Mouse (Mus musculus) forebrain, embryonic 15.5 days (tissue): ENCODE measurements at regions not wholly inside any gene's neighbourhood (a gene's known extent, or its start where the extent isn't known, plus 50 kb on each side); places are given as distances from the start of the nearest gene placed in this dataset.

Experiments
- ATAC-seq: fragments of 200-750 bp; cut with Nextera tagmentation; replicated peaks from 2 replicates; pipeline ENCODE4 v1.8.0; 2017; ENCODE audit warnings: mild to moderate bottlenecking, moderate TSS enrichment, moderate library complexity
- H3K27ac ChIP-seq: fragments of 300-500 bp; sonication (generic); replicated peaks from 2 replicates; pipeline ENCODE4 v1.5.1; 2015; ENCODE audit warnings: mild to moderate bottlenecking, inconsistent platforms
- H3K27me3 ChIP-seq: fragments of 300-500 bp; sonication (generic); 2 replicates; pipeline ENCODE4 v1.6.1; 2015; ENCODE audit warnings: inconsistent platforms
- H3K36me3 ChIP-seq: fragments of 300-500 bp; sonication (generic); 2 replicates; pipeline ENCODE4 v1.6.1; 2015; ENCODE audit warnings: mild to moderate bottlenecking, inconsistent platforms
- H3K4me1 ChIP-seq: fragments of 300-500 bp; sonication (generic); 2 replicates; pipeline ENCODE4 v1.6.1; 2015; ENCODE audit warnings: inconsistent platforms
- H3K4me2 ChIP-seq: fragments of 300-500 bp; sonication (generic); replicated peaks from 2 replicates; pipeline ENCODE4 v1.6.1; 2015; ENCODE audit warnings: mild to moderate bottlenecking, inconsistent platforms
- H3K4me3 ChIP-seq: fragments of 300-500 bp; sonication (generic); 2 replicates; pipeline ENCODE4 v1.5.1; 2015; ENCODE audit warnings: mild to moderate bottlenecking, inconsistent platforms
- H3K9ac ChIP-seq: fragments of 300-500 bp; sonication (generic); replicated peaks from 2 replicates; pipeline ENCODE4 v1.6.1; 2015; ENCODE audit warnings: mild to moderate bottlenecking, inconsistent platforms
- H3K9me3 ChIP-seq: fragments of 300-500 bp; sonication (generic); 2 replicates; pipeline ENCODE4 v1.6.1; 2016; ENCODE audit warnings: inconsistent platforms
- WGBS: fragments of 180-500 bp; shearing (Covaris S2); methylation state at CpG from one replicate; pipeline ENCODE4 v1.1.7; 2015; ENCODE audit warnings: mixed read lengths; 5-methylcytosine and 5-hydroxymethylcytosine counted together

DNA sequence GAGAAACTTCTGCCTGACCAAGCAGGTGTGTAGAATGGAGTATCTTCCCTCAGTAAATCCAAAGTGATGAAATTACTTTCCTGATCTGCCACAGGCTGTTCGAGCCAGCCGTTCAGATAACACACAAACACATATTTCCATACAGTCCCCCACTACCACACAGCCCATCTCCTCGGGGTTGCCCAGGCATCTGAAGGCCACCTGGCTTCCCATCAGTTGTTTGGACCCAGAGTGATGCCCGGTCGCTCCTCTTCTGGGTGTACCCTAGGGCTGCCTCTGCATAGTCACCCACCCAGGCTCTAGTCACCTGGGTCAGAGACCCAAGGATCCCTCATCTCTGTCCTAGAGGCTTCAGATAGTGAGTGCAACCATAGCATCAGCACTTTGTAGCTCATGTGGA lies 107.9 kb downstream of the CK137956 start:
- ATAC-seq = no peak
- Histone ChIP-seq H3K9ac (no peak overlapping the region), H3K27me3 (no peaks in the 10 kb centered on the region), H3K4me2 (no peak overlapping the region), H3K9me3 (no peaks in the 10 kb centered on the region), H3K27ac (no peak overlapping the region), H3K4me3 (no peak overlapping the region), H3K36me3 (no peaks in the 10 kb centered on the region), H3K4me1 (peaks cover 12% of the 10 kb centered on the region)
- WGBS = 92% methylated on average over 5 of the region's 5 CpGs

DNA sequence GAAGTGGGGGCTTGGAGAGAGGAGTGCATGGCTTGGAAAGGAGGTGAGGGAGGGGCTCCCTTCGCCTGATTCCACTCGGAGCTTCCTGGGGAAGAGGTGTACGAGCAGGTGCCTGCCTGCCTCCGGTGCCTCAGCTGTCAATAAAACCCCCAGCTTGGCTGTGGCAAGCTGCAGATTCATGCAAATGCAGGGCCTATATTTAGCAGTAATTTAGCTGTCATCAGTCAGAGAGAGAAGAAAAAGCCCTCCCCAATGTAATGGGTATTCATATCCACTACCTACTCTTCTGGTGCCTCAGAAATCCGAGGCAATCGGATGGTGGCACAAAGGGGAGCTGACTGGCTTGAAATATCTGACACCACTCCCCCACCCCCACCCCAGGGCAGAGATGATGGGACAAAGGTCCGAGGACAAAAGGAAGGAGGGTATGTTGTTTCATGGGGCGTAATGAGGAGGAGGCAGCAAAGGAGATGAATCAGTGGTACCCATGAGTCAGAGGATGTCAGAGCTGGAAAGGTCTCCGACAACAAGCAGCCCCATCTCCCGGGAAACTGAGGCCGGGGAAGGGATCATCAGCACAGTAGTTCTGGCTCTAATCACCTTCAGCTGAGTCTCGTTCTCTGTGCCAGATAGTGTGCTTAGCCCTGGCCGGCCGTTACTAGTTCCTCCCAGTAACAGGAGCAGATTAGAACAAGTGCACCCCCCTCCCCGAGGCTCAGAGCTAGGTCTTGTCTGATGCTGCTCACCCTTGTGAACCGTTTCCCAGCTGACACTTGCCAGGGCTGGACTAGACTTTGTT lies 109.2 kb downstream of the CK137956 start:
- peak overlapping the region; percentile 10; the same call in 1 of the 2 replicates for H3K9ac ChIP-seq
- H3K4me1 ChIP-seq = peaks cover 12% of the 10 kb centered on the region
- H3K4me3 ChIP-seq = no peak overlapping the region
- peak overlapping the region; percentile 87 for H3K27ac ChIP-seq
- H3K4me2 ChIP-seq = peak overlapping the region; percentile 19
- peak; percentile 89 for ATAC-seq
- no peaks in the 10 kb centered on the region for H3K27me3 ChIP-seq
- 32% methylated on average over 16 of the region's 16 CpGs for WGBS
- no peaks in the 10 kb centered on the region for H3K36me3 ChIP-seq
- no peaks in the 10 kb centered on the region for H3K9me3 ChIP-seq

DNA sequence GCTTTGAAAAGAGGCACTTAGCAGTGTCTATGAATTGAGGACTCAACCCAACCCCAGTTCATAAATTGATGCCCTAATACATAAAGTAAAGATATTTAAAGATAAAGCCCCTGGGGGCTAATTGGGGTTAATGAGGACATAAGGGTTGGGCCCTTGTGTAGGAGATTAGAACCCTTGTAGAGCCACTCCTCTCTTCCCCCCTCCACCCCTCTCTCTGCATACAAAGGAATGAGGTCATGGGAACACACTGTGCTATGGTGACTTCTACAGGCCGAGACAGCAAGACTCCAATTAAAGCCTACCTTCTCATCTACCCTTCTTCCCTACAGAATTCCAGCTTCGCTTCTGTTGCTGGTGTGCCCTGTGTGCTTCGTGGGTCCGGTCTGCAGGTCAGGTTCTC lies 110.5 kb downstream of the CK137956 start:
- Histone ChIP-seq H3K9ac (no peak overlapping the region), H3K4me1 (peaks cover 12% of the 10 kb centered on the region), H3K4me3 (no peak overlapping the region), H3K4me2 (no peak overlapping the region), H3K27me3 (no peaks in the 10 kb centered on the region), H3K27ac (no peak overlapping the region), H3K9me3 (no peaks in the 10 kb centered on the region), H3K36me3 (no peaks in the 10 kb centered on the region)
- ATAC-seq = no peak
- whole genome bisulfite sequencing = 57% methylated on average over 4 of the region's 4 CpGs

DNA sequence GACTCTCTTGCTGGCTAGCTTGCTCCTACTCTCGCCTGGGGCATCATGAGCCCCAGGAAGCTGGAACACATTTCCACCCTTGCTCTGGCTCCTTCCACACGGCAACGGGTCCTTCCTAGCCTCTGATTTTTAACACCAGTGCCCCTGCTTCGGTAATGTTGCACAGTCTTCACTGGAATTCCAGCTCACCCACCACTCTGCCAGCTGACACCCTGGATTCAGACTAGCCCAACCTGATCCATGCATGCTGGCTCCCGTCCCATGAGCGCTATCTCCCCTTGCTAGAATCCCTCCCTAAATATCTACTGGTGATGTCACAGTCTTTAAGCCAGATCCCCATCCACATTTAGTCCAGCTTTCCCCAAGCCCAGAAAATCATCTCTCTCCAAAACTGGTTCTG lies 111.2 kb downstream of the CK137956 start:
- Histone ChIP-seq H3K4me2 (no peak overlapping the region), H3K4me3 (no peak overlapping the region), H3K9me3 (no peaks in the 10 kb centered on the region), H3K36me3 (no peaks in the 10 kb centered on the region), H3K27me3 (no peaks in the 10 kb centered on the region), H3K4me1 (peaks cover 12% of the 10 kb centered on the region), H3K9ac (no peak overlapping the region), H3K27ac (no peak overlapping the region)
- 92% methylated on average over 6 of the region's 6 CpGs for WGBS
- ATAC-seq = no peak

DNA sequence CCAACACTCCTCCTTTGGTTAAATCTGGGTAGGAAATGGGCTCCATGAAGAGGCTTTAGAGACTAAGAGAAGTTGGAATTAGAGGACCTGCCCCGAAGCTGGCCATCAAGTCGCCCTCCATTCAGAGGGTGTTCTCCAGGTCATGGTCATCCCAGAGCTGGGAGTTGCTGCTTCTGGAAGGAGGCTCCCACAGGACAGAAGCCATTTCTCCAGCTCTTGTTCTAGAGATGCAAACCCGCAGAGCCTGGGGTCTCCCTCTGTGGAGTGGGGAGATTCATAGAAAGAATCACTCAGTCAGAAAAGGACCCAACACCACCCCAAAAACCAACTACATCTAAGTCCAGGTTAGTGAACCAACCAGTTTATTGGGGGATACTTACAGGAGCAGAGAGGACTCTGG lies 112.2 kb downstream of the CK137956 start:
- 98% methylated on average over 3 of the region's 3 CpGs for WGBS
- ATAC-seq = no peak
- no peaks in the 10 kb centered on the region for H3K9me3 ChIP-seq

DNA sequence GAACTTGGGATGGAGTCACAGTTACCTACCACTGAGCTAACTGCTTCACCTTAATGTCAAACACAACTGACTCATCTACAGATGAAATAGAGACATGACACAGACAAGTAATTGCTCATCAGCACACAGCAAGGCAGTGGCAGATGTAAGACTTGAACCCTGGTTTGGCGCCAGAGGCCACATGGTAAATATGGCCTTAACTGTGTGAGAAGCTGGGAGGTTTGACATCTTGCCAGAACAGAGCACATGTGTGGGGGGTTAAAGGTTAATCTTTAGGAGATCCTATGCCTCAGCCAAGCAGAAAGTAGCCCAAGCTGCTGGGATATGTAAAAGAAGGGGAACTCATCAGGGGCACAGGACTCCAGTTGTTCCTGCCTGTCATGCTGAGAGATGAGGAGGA lies 114.9 kb downstream of the CK137956 start:
- H3K36me3 ChIP-seq = no peaks in the 10 kb centered on the region
- 76% methylated on average over 1 of the region's 1 CpGs for WGBS
- ATAC-seq = no peak

More for the DNA sequence above, 112.2 kb downstream of the CK137956 start:
- H3K27me3 ChIP-seq = no peaks in the 10 kb centered on the region
- H3K4me3 ChIP-seq = no peak overlapping the region
- H3K36me3 ChIP-seq = no peaks in the 10 kb centered on the region
- H3K4me1 ChIP-seq = peaks cover 12% of the 10 kb centered on the region
- H3K4me2 ChIP-seq = no peak overlapping the region
- no peak overlapping the region for H3K9ac ChIP-seq
- no peak overlapping the region for H3K27ac ChIP-seq

DNA sequence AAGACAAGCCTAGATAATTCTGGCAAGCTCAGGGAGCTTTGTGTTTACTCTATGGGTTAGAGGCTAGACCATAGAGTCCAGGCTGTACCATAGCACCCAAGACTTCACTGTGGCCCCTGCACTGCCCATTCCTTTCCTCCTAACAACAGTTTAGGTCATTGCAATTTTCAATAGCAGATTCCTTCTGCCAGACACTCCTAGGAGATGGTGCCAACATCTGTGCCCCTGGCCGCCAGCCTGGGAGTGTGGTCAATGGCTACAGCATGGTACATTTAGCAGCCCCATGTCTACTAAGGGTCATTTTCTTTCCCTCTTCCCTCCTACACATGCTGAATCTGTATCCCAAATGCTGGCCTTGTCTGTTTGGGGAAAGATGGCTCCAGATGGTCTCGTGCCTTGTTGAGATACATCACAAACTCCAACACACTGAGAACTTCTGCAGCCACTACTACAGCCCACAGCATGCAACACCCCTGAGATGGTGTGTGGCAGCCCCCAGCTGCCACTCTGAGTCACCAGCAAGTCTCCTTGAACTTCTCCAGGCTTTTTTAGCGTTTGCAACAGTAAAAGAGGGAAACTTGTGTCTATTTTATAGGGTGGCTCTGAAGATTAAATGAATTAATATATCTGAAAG lies 115.9 kb downstream of the CK137956 start:
- no peak overlapping the region for H3K4me2 ChIP-seq
- no peak overlapping the region for H3K9ac ChIP-seq
- H3K4me3 ChIP-seq = no peak overlapping the region
- 84% methylated on average over 3 of the region's 3 CpGs for WGBS
- H3K36me3 ChIP-seq = no peaks in the 10 kb centered on the region
- no peaks in the 10 kb centered on the region for H3K27me3 ChIP-seq
- H3K9me3 ChIP-seq = no peaks in the 10 kb centered on the region
- H3K4me1 ChIP-seq = no peaks in the 10 kb centered on the region
- no peak overlapping the region for H3K27ac ChIP-seq
- ATAC-seq = no peak

More for the DNA sequence above, 114.9 kb downstream of the CK137956 start:
- H3K9ac ChIP-seq = no peak overlapping the region
- no peaks in the 10 kb centered on the region for H3K9me3 ChIP-seq
- H3K4me2 ChIP-seq = no peak overlapping the region
- H3K27ac ChIP-seq = no peak overlapping the region
- H3K4me1 ChIP-seq = no peaks in the 10 kb centered on the region
- H3K4me3 ChIP-seq = no peak overlapping the region
- no peaks in the 10 kb centered on the region for H3K27me3 ChIP-seq

DNA sequence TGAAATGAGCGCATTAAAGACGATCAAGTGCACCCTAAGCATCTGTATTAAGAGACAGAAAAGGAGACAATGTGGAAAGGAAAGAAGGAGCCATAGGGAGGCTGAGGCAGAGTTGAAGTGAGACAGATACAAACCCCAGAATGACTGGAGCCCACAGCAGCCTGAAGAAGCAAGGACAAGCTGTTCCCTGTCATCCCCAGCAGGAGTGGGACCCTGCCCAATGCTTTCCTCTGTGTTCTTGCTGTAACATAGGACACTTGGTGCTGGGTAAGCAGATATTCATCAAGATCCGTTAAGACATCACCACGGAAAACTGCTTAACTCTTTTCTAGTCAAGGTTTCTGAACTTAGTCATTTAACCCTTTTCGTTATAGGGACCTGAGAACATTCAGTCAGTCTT lies 121.4 kb downstream of the CK137956 start:
- no peak for ATAC-seq
- no peaks in the 10 kb centered on the region for H3K36me3 ChIP-seq
- H3K9me3 ChIP-seq = no peaks in the 10 kb centered on the region
- WGBS = 90% methylated on average over 5 of the region's 5 CpGs
- no peaks in the 10 kb centered on the region for H3K4me1 ChIP-seq
- no peak overlapping the region for H3K4me2 ChIP-seq
- H3K9ac ChIP-seq = no peak overlapping the region
- H3K27me3 ChIP-seq = no peaks in the 10 kb centered on the region
- H3K27ac ChIP-seq = no peak overlapping the region
- no peak overlapping the region for H3K4me3 ChIP-seq

DNA sequence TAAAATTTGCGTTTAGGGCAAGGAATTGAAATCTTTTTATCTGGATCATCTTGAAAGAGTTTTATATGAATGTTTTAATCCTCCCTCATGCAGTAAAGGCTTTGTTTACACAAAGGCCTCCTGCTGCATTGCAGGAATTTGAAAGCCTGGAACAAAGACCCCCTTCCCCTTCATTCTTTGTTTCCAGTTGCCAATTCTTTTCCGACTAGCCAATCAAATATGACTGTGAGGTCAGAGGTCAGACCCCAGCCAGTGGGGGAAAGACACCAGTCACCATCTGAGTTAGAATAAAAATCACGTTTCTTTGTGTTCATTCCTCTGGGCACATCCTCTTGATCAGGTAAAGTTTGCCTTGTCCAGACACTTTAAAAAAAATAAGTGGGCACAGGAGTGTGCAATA lies 124.4 kb downstream of the CK137956 start:
- Histone ChIP-seq H3K9me3 (no peaks in the 10 kb centered on the region), H3K4me2 (no peak overlapping the region), H3K27ac (no peak overlapping the region), H3K27me3 (no peaks in the 10 kb centered on the region), H3K9ac (no peak overlapping the region), H3K36me3 (no peaks in the 10 kb centered on the region), H3K4me3 (no peak overlapping the region), H3K4me1 (no peaks in the 10 kb centered on the region)
- WGBS = 18% methylated on average over 3 of the region's 3 CpGs
- ATAC-seq = no peak

DNA sequence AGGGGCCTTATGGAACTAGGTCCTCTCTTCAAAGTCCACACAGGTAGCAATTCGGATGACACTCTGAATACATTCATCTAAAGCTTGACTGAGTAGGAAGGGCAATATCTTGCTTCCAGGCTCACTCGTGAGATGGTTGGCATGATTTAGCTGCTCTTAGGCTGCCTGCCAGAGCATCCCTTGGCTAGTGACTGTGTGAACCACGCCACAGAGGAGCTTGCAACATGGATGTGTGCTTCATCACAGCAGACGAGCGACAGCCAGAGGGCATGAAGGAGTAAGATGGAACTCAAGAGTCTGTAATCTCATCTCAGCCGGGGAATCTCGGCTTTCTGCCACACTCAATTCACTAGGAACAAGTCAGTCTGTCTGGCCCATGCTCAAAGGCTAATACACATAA lies 127.3 kb downstream of the CK137956 start:
- ATAC-seq = no peak
- Histone ChIP-seq H3K9me3 (no peaks in the 10 kb centered on the region), H3K4me2 (no peak overlapping the region), H3K36me3 (no peaks in the 10 kb centered on the region), H3K9ac (no peak overlapping the region), H3K27me3 (no peaks in the 10 kb centered on the region), H3K27ac (no peak overlapping the region), H3K4me1 (no peaks in the 10 kb centered on the region), H3K4me3 (no peak overlapping the region)
- 71% methylated on average over 7 of the region's 7 CpGs for WGBS

DNA sequence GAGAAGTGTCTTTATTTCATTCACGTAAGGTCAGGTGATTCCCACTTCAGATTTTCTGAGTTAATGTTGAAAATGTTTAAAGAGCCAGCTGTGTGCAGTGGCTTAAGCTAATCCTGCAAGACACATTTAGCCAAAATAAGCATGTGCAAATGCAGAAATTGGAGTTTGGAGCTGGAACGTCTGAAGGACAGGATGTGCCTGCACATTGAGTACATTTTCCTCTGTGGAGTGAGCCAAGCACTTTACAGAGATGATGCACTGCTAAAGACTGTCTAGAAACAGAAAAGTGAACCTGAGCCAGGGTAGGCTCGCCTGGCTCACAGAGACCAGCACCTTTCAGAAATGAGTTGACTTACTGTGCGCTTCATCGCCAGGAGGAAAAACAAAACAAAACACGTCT lies 137.1 kb downstream of the CK137956 start:
- no peaks in the 10 kb centered on the region for H3K27me3 ChIP-seq
- no peaks in the 10 kb centered on the region for H3K9me3 ChIP-seq
- H3K4me3 ChIP-seq = no peak overlapping the region
- H3K36me3 ChIP-seq = no peaks in the 10 kb centered on the region
- no peak for ATAC-seq
- no peak overlapping the region for H3K9ac ChIP-seq
- 76% methylated on average over 6 of the region's 6 CpGs for WGBS
- no peaks in the 10 kb centered on the region for H3K4me1 ChIP-seq
- H3K4me2 ChIP-seq = no peak overlapping the region
- H3K27ac ChIP-seq = no peak overlapping the region

DNA sequence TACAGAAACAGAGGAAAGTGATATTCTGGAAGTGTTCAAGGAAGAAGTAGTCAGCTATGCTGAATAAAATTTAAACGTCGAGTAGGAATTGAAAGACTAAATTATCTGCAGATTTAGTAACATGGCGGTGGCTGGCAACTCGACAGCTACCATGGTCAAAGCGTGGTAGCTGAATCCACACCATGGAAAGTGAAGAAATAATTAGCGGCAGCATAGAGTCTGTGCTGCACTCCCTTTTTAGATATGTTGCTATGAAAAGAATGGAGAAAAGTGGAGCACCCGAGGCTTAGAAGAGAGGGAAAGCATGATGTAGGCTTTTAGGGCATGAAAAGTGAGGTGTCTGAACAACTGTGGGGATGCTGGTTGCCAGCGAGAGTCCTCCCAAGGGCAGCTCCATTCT lies 143.8 kb downstream of the CK137956 start:
- WGBS = 92% methylated on average over 8 of the region's 8 CpGs
- no peaks in the 10 kb centered on the region for H3K9me3 ChIP-seq
- no peak for ATAC-seq
- H3K4me1 ChIP-seq = no peaks in the 10 kb centered on the region
- H3K36me3 ChIP-seq = no peaks in the 10 kb centered on the region
- H3K27me3 ChIP-seq = no peaks in the 10 kb centered on the region
- H3K4me3 ChIP-seq = no peak overlapping the region
- H3K9ac ChIP-seq = no peak overlapping the region
- no peak overlapping the region for H3K4me2 ChIP-seq
- no peak overlapping the region for H3K27ac ChIP-seq

DNA sequence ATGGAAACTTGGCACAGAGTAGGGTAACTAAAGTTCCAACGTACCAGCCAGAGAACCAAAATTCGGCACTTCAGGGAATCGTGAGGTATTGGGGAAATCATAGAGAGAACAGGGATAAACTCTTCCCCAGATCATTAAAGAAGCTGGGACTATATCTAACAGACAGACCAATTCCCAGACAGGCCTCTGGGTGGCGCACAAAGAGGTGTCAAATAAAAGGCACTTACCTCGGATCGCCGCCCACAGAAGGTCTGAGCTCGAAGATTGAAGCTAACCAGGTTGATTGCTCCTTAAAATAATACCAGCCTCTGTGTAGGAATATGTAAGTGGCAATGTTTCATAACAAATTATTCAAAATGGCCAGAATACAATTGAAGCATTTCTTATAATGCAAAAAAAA lies 151.2 kb downstream of the CK137956 start:
- 84% methylated on average over 8 of the region's 8 CpGs for WGBS
- H3K27me3 ChIP-seq = no peaks in the 10 kb centered on the region
- H3K27ac ChIP-seq = no peak overlapping the region
- H3K4me1 ChIP-seq = no peaks in the 10 kb centered on the region
- no peak overlapping the region for H3K9ac ChIP-seq
- no peaks in the 10 kb centered on the region for H3K36me3 ChIP-seq
- no peak for ATAC-seq
- no peaks in the 10 kb centered on the region for H3K9me3 ChIP-seq
- H3K4me3 ChIP-seq = no peak overlapping the region
- H3K4me2 ChIP-seq = no peak overlapping the region
